Mouse (Mus musculus) ovary, postnatal 36 days (tissue): ENCODE measurements around the gene Ascl1.

Experiments
- DNase-seq: peaks from one replicate; pipeline ENCODE4 v3.0.0; 2022; ENCODE audit warnings: low spot score, mixed read lengths

The Ascl1 gene

DNA sequence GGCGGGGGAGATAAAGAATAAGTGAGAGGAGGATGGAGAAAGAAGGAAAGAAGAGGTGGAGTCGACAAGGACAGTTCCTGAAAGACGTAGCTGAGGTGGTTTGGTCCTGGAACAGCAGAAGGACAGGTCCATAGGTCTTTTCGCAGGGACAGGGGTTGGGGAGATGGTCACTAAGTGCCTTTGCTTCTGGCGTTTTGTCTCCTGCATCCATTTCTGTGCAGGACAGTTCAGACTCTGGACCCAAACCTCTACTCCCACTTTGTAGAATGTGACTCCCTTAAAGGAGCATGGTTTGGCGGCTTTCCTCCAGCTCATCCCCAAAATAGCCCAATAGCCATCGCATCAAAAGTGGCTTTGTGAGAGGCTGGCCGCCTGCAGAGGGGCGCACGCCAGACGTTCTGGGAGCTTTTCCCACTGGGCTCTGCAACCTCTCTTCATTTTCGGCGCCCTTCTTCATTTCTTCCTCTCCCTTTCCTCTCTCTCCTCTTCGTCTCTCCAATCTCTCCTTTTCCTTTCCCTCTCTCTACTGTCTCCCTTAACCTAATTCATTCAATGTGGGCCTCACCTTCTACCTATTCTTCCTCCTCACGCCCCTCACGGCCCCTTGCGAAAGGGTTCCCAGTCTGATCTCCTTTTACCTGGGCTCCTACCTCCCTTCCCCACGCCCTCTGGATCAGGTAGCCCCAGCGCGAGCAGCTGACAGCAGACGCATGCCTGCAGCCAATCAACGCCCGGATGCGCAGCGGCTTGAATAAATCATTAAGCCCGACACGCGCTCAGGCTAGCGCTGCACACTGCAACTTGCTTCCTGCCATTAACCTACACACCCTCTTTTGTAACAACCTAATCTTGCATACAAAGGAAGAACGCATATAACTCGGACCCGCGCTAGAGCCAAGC is 7.5 kb downstream of the Ascl1 start:
- no peak for DNase-seq

DNA sequence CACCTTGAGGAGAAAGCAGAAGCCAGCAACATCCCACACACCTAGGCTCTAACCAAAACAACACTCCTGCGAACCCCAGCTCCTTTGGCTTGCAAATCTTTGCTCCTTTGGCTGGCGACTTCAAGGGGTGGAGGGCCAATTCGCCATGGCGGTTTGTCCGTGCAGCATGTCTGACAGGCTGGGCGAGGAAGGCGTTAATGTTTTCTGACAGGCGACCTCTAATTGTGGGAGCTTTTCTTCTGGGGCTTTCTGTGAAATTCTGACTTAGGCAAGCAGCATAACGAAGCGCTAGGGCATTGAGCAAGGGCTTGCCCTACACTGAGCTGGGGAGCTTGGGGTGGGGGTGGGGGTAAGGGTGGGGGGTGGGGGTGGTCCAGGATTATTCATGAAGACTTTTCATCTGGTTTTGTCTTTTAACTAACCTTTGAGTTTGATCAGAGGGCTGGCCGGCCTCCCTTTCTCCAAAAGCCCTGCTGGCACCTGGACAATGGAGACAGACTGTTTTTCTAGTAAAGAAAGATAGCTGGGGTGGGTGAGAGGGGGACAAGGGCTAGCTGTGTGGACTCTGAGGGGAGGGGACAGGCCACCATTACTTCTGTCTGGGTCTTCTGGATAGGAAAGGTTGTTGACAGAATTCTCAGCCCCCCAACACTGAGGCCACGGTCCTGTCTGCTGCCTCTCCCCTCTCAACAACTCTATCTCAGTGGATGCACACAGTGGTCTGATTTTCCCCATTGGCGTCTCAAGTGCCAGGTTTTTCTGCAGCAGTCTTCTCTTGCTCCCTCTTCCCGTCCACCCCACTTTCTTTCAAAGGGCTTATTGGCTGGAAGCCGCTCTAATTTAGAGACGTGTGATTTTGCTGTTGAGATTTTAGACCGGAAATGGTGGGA is 8.4 kb downstream of the Ascl1 start:
- no peak for DNase-seq

DNA sequence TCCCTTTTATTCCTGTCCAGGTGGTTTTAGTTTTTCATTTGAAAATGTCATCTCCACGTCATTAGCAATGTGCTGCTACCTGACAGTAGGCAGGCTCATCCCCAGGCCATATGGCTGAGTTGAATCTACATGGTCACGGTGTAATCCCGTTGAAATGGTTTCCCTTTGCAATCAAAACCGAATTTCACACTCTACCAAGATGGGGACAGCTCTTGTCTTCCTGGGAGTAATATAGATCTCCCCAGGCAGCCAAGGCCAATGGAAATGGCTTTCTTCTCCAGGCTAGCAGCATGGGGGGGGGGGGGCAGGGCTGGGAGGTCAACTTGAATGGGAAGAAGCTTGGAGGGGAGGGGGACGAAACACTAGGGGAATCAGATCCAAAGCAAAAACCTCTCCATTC is 15.6 kb downstream of the Ascl1 start:
- DNase-seq: no peak

DNA sequence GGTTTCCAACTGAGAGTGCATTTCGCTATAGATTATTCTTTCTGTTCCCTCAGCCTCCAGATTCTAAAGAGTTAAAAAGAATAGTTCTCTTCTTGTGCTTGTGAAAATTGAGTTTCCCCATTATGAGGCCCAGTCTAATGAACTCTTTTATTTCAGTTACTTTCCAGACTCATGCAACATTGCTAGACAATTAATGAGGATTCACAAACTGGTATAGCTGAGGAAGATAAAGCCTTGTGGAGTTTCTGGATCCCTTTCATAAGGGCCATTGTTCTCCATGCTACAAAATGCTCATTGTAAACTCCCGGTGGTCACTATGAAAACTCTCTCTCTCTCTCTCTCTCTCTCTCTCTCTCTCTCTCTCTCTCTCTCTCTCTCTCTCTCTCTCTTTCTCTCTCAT is 18.5 kb downstream of the Ascl1 start:
- DNase-seq: no peak

DNA sequence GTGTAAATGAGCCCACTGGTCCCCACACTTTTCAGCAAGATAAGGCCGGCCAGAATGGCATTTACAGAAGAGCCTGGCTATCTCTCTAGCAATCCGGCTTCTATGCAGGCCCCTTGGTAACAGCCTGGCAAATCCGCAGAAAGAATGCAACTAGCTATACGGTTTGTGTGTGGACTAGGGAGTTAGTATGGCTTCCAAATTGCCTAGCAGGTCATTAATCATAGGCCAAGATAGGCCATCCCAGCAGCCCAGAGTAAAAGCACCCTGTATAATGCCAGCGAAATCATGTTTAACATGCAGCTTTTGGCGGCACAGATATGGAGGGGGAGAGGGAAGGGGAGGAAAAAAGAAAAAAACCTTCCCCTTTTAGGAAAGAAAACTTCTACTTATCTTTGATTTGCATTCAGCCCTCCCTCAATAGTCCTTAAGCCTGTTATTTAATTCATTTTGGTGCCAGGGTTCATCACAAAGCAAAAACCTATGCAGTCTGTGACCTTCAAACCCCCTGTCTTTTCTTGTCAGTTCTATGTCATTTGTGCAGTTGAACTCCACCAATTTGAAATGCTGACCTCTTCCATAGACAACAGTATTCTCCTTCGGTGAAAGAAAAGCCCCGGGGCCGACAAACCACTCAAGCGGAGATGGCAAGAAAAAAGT is 19.9 kb downstream of the Ascl1 start:
- no peak for DNase-seq

DNA sequence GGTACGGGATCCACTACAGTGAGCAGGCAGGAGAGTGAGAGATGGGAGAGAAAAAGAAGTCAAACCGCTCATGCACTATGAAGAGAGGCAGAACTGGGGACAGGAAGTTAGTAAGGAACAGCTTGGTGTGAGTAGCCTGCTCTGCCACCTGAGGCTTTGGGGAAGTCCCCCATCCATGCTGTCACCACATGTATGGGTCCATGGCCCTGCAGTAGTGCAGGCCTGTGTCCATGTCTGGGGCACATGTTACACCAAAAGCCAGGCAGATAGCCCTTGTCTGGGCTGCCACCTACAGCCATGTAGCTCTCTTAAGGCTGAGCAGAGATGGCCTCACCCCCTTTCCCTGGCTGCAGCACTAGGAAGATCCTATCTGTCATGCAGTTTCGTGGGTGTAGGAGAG is 42.7 kb downstream of the Ascl1 start:
- no peak for DNase-seq

DNA sequence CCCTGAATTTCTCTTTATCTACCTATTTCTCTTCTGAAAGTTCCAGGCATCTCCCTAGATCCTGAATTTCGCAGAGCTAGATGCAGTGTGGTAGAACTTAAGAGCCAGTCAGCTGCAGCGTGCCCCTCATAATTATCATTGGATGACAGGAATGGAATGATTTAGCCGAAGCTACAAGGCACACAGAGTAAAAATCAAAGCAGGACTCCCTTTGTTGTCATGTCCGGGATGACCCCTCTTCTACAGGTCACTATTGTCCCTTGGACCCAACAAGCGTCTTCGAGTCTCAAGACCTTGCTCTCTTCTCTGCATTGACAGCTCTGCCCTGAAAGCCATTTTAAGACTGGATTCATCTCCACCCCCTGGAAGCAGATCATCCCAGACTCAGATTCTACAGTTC is 44.1 kb downstream of the Ascl1 start:
- DNase-seq: no peak

DNA sequence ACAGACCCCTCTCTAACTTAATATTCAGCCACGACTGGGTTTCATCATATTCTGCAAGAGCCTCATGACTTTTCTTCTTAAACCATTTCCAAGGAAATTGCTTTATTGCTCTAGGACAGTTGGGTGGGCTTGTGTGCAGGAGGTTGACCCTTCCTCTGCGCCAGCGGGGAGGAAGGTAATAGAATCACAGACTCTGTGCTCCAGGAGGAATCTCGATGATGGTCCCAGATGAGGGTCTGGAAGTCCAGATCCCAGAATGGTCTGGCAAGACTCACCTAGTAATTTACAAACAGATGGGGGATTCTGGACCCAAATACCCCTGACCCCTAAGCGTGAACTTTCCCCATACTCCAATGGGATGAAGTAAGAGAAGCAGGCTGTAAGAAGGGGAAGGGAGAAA is 45.2 kb downstream of the Ascl1 start:
- no peak for DNase-seq

DNA sequence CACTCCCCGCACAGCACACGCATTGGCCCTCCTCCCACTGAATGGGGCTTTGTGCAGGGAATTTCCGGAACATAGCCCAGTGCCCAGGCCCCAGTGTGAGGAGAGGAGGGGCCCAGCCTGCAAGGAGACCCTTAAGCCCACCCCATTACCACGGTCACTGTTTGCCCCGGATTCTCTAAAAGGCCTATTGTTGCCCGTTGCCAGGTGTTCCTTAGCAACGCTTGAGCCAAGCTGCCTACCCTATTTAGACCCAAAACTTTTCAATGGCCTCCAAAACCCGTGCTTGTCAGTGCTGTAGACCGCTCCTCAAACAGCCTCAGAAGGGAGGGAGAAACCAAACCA is 45.7 kb downstream of the Ascl1 start:
- no peak for DNase-seq

DNA sequence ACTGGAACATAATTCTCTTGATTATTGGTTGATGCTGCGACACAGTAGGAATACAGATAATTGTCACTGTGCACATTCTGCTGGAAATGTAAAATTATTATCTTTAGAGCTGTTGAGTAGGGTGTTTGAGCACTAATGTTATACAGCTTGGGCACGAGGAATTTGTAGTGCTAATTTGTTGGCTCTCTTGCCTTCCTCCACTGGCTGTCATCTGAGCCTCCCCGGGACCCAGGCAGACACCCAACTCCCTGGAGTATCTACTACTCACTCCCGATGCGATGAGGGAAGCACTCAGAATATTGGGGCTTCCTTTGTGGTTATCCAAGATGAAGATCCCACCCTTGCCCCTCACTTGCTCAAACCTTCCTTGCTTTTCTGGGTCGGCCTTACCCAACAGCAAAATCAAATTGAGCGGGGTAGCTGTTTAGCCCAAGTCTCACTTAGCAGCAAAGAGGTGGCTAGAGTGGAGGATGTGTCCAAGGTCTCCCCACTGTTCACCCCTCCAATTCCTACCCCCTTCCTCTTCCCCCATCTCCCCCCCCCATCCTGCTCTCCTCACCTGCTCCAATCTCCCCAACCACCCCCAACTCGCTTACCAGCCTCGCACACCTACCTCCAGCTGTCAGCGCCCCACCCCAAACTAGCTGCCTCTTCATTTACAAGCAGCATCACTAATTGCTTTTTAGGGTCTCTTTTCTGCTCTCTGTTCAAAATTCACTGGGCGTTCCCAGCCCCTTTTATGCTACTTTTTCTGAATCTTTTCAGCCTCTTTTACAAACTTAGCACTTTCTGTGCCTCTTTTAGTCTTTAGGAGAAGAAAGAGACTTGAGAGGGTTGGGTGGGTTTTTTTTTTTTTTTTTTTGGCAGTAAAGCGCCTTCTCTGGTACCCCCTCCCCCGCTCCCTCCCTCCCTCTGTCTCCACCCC is 46.4 kb downstream of the Ascl1 start:
- DNase-seq: no peak

DNA sequence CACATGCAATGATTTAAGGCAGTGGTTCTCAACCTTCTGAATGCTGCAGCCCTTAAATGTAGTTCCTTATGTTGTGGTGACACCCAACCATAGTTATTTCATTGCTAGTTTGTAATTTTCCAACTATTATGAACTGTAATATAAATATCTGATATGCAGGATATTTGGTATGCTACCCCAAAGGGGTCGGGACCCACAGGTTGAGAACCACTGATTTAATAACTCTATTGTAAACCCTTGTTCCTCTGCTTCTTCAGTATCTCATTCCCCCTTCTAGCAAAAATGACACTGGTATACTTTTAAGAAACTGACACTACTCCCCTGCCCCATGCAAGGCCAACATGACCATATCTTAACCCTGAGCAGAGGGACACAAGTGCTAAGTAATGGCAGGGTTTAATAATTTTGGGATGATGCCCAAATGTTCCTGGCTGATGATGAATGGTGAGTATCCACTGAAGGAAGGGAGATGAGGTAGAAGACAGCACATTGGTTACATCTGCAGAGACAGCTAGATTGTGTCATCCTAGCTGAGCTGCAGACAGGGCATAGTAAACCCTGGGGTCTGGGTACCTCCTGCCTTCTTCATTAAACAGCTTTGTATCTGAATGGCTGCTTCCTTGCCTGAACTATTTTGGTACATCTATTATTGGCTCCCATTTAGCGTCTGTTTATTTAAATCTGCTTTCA is 47.2 kb downstream of the Ascl1 start:
- no peak for DNase-seq
